Mouse (Mus musculus) heart, embryonic 10.5 days (tissue): ENCODE measurements around the gene Polr2c. TPM values are rescaled to one million over a fixed set of nuclear protein-coding genes. Genes with fewer than 3 reads are reported as not detected.
"Not testable (repeated sequence)": the region's sequence is repeated elsewhere in the genome, so short reads cannot be mapped to it uniquely, and the experiment has no call there.

Experiments
- DNase-seq: peaks from one replicate; pipeline ENCODE4 v3.0.0-alpha.2; 2017; ENCODE audit warnings: low spot score
- H3K27ac ChIP-seq: fragments of 300-500 bp; sonication (generic); 2 replicates; pipeline ENCODE4 v1.5.1; 2016; ENCODE audit warnings: mild to moderate bottlenecking
- H3K27me3 ChIP-seq: fragments of 300-500 bp; sonication (generic); 2 replicates; pipeline ENCODE4 v1.6.1; 2016; ENCODE audit warnings: mild to moderate bottlenecking; ENCODE audit not compliant: poor library complexity, insufficient read depth, severe bottlenecking
- H3K36me3 ChIP-seq: fragments of 300-500 bp; sonication (generic); 2 replicates; pipeline ENCODE4 v1.6.1; 2016; ENCODE audit warnings: mild to moderate bottlenecking, moderate library complexity
- H3K4me1 ChIP-seq: fragments of 300-500 bp; sonication (generic); 2 replicates; pipeline ENCODE4 v1.6.1; 2016; ENCODE audit warnings: mild to moderate bottlenecking
- H3K4me3 ChIP-seq: fragments of 300-500 bp; sonication (generic); 2 replicates; pipeline ENCODE4 v1.5.1; 2016; ENCODE audit warnings: mild to moderate bottlenecking, moderate library complexity
- H3K9me3 ChIP-seq: fragments of 300-500 bp; sonication (generic); 2 replicates; pipeline ENCODE4 v1.6.1; 2016; ENCODE audit warnings: mild to moderate bottlenecking, moderate library complexity
- WGBS: fragments of 180-500 bp; shearing (Covaris S2); methylation state at CpG from one replicate; pipeline ENCODE4 v1.1.7; 2016; 5-methylcytosine and 5-hydroxymethylcytosine counted together
- polyA plus RNA-seq: library from polyadenylated mRNA; unstranded; fragments of >200 nt; fragmentation: Nextera tagmentation; extraction: Ambion mirVana; gene quantifications from 2 replicates; pipeline ENCODE4 v1.2.1, GENCODE M21; 2016

Gene Polr2c
- polyA plus RNA-seq, 1 experiment from 2014 or later, result 190 TPM

DNA sequence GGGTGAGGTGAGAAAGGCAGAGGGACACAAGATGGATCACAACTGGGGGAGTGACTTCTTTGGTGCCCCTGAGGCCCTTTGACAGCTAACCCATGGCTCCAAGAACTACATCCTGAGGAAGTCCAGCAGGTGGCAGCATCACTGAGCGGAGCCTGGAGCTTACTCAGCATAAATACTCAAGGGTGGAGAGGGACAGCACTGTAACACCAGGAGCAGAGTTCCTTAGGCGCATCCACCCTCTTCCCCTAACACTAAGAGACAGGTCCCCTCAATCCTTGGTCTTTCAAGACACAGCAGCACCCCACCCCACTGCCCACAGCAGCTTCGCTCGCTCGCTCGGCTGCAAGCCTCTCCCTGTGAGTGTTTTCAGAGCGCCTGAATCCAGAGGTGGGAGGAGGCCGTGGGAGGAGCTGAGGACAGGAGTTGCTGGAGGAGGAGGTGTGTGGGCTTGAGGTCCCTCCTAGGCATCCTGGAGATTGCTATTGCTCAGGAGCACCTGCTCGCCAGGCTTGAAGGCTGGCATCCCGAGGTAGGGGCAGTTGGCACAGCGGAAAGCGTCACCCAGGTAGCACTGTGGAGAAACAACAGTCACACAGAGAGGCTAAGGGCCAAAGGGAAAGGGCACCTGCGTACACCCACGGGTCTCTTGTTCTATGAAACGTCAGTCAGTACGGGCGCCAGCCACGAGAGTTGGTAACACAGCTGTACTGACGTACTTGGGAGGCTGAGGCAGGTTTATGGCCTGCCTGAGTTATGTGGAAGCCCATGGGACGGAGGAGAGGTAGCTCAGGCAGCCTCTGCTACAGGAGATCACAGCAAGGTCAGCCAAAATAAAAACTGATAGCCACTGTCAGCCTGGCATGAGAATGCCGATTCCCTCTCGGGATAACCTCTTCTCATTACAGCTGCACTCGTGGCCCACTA lies 34.4 kb upstream of the Polr2c start:
- peak; percentile 87 for DNase-seq
- Histone ChIP-seq H3K27ac (no peak overlapping the region), H3K27me3 (no peaks in the 10 kb centered on the region), H3K9me3 (no peaks in the 10 kb centered on the region), H3K4me3 (no peak overlapping the region), H3K36me3 (peaks cover 68% of the 10 kb centered on the region), H3K4me1 (peaks cover 11% of the 10 kb centered on the region; the same call in 1 of the 2 replicates)
- WGBS, result 79% methylated on average over 23 of the region's 23 CpGs

DNA sequence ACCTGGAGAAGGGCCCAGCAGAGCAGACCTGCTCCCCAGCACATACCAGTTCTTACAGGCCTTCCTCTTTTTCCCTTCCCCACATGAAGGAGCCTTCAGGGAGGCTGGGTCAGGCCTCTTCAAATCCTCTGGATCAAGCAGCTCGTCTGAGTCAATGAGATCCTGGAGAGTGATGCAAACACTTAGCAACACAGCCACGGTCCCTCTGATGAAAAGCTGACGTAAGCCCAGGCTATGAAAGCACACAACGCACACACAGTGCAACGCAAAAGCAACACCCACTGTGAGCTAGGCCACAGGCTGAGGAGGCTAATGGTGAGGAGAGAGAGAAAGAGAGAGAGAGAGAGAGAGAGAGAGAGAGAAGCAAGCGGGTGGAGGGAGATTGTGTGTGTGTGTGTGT lies 32.1 kb upstream of the Polr2c start:
- Histone ChIP-seq H3K4me1 (0 out of 2 replicates have a peak, but pooled peaks cover 6% of the 10 kb centered on the region), H3K4me3 (no peak overlapping the region), H3K36me3 (peaks cover 86% of the 10 kb centered on the region), H3K27ac (no peak overlapping the region), H3K9me3 (no peaks in the 10 kb centered on the region), H3K27me3 (no peaks in the 10 kb centered on the region)
- 83% methylated on average over 6 of the region's 6 CpGs for WGBS
- no peak for DNase-seq

DNA sequence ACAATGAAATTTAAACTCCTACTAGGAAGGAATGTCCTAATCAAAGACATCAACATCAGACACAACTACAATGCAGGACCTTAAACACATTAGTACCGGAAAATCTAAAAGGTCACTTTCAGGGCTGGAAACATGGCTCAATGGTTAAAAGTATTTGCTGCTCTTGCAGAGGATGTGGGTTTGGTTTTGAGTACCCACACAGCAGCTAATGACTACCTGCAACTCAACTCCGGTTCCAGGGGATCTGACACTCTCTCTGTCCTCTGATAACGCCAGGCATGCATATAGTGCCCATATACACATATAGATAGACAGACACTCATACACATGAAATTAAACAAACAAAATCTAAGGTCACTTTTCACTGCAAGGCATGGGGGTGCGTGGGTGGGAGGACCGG lies 31.0 kb upstream of the Polr2c start:
- no peak for DNase-seq
- H3K4me1 ChIP-seq, result 0 out of 2 replicates have a peak, but pooled peaks cover 6% of the 10 kb centered on the region
- no peaks in the 10 kb centered on the region for H3K9me3 ChIP-seq
- no peak overlapping the region for H3K4me3 ChIP-seq
- 91% methylated on average over 5 of the region's 5 CpGs for WGBS
- H3K36me3 ChIP-seq, result peaks cover 90% of the 10 kb centered on the region
- no peaks in the 10 kb centered on the region for H3K27me3 ChIP-seq
- H3K27ac ChIP-seq, result no peak overlapping the region

DNA sequence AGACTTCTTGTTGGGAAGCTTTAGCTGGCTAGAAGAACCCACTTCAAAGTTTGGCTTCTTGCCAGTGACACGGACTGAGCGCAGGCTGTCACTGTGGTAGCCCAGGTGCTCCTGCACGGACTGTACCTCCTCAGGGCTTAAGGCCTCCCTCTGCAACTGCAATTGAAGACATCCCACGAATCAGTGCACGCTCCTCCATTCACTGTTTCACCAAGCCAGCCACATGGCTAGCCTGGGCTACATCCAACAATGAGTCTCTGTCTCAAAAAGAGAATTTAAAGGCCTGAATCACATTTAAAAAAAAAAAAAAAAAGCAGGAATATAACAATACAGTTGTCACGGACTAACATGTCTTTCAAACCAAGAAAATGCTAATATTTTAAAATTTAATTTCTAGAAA lies 29.0 kb upstream of the Polr2c start:
- Histone ChIP-seq H3K27ac (no peak overlapping the region), H3K9me3 (no peaks in the 10 kb centered on the region), H3K4me1 (0 out of 2 replicates have a peak, but pooled peaks cover 4% of the 10 kb centered on the region), H3K4me3 (no peak overlapping the region), H3K36me3 (peaks cover 84% of the 10 kb centered on the region), H3K27me3 (no peaks in the 10 kb centered on the region)
- 88% methylated on average over 6 of the region's 6 CpGs for WGBS
- DNase-seq, result no peak

DNA sequence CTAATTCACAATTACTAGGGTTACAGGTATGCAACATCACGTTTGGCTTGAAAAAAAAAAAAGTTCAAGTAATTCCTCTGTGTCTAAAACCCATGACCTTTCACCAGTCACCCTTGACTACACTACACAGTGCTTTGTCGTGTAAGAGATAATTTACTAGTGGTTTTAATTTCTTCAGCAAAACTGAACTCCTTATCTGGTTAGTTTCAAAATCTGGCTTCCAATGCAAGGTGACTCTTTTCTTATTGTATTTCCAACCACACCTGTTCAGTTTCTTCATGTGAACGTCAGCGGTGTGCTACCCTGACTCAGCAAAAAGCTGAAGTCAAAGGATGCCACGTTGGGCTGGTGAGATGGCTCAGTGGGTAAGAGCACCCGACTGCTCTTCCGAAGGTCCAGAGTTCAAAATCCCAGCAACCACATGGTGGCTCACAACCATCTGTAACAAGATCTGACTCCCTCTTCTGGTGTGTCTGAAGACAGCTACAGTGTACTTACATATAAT lies 23.3 kb upstream of the Polr2c start:
- peaks cover 35% of the 10 kb centered on the region for H3K36me3 ChIP-seq
- not testable (repeated sequence) for H3K27ac ChIP-seq, H3K4me3 ChIP-seq, H3K27me3 ChIP-seq, H3K9me3 ChIP-seq, DNase-seq
- WGBS, result 87% methylated on average over 7 of the region's 7 CpGs
- peaks cover 12% of the 10 kb centered on the region for H3K4me1 ChIP-seq

DNA sequence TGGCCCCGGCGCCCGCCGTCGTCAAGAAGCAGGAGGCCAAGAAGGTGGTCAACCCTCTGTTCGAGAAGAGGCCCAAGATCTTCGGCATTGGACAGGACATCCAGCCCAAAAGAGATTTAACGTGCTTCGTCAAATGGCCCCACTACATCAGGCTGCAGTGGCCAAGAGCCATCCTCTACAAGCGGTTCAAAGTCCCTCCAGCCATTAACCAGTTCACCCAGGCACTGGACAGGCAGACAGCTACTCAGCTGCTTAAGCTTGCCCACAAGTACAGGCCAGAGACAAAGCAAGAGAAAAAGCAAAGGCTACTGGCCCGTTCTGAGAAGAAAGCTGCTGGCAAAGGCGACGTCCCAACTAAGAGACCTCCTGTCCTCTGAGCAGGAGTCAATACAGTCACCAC lies 21.5 kb upstream of the Polr2c start:
- H3K27me3 ChIP-seq, result not testable (repeated sequence)
- H3K36me3 ChIP-seq, result peaks cover 19% of the 10 kb centered on the region
- 93% methylated on average over 13 of the region's 13 CpGs for WGBS

DNA sequence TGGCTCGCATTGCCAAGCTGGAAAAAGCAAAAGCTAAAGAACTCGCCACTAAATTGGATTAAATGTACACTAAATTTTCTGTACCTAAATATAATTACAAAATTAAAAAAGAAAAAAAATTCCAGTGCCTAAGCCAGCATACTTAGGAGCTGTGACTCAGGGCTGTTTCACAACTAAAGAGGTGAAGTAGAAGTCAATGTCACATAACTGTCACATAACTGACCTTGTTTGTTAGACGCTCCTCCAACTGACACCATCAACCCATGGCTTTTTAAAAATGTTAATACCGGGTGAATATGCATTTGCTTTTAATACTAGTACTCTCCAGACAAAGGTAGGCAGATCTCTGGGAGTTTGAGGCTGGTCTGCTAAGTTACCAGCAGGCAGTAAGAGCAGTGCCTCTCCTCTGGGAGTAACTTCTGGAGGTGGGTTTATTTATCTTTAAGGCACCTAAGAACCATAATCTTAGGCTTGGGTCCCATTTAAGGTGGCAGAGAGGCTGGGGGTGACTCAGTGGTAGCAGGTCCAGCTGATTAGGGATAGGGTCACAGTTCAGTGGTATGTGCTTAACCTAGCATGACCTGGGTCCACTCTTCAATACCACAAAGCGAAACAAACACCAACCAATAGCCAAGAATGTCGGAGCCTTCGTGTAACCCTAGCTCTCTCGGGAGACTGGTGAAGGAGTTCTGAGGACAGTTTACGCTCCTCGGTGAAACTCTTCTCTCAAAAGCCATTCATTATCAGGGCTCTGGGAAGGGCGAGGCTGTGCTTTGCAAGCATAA lies 20.6 kb upstream of the Polr2c start:
- peaks cover 12% of the 10 kb centered on the region for H3K4me1 ChIP-seq
- peak overlapping the region; percentile 79 for H3K4me3 ChIP-seq
- H3K27ac ChIP-seq, result 0 out of 2 replicates have a peak overlapping the region, but pooled peaks have one; percentile 47
- no peaks in the 10 kb centered on the region for H3K27me3 ChIP-seq
- peaks cover 10% of the 10 kb centered on the region for H3K36me3 ChIP-seq
- no peaks in the 10 kb centered on the region for H3K9me3 ChIP-seq
- no peak for DNase-seq
- 68% methylated on average over 11 of the region's 11 CpGs for WGBS

More for the DNA sequence above, 21.5 kb upstream of the Polr2c start:
- not testable (repeated sequence) for DNase-seq, H3K9me3 ChIP-seq, H3K4me3 ChIP-seq, H3K27ac ChIP-seq
- H3K4me1 ChIP-seq, result peaks cover 12% of the 10 kb centered on the region

DNA sequence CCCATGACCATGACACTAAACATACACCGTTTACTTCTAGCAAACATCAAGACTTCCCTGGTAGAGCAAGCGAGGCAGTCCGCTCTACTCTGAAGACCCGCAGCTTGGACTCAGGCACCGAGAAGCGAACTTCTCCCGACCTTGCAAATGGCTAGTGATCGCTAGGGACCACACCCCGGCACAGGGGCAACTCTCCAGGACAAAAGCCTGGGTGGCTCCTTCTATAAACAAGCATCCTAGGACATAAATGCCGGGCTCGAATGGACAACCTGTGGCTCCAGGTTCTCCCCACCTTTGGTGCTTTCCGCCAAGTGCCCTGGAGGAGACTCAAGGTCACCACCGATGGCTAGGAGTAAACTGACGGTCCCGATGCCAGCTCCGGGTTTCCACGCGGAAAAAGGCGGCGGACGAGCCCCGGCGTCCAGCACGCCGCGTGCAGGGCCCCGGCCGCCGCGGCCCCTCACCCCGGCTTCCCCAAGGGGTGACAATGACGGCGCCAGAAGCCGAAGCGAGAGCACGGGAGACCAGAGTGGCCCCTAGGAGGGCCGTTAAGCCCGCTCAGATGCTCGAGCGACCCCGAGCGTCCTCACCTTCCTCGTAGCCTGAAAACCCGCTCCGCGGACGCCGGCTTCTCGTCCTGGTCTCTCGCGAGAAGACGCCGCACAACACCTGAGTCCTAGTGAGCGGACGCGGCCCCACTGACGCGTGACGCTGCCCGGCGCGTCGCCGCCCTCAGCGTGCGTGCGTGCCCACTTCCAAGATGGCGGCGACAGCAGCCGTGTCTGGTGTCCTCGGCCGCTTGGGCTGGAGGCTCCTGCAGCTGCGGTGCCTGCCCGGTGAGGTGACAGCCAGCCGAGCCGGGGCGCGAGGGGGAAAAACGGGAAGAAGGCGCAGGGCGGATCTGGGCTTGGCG lies 19.3 kb upstream of the Polr2c start, which contains the start of the genes Coq9 and Ciapin1:
Gene Coq9, plus strand, starts transcription at position 660 of the 913 bp plus-strand sequence.
Gene Ciapin1, minus strand, starts transcription at position 697 of the 913 bp plus-strand sequence.
- Histone ChIP-seq H3K27ac (peak within 1 kb of the TSS; percentile 96), H3K4me3 (peak within 1 kb of the TSS; percentile 79)
- under 1% methylated on average over 82 of the region's 82 CpGs for WGBS

DNA sequence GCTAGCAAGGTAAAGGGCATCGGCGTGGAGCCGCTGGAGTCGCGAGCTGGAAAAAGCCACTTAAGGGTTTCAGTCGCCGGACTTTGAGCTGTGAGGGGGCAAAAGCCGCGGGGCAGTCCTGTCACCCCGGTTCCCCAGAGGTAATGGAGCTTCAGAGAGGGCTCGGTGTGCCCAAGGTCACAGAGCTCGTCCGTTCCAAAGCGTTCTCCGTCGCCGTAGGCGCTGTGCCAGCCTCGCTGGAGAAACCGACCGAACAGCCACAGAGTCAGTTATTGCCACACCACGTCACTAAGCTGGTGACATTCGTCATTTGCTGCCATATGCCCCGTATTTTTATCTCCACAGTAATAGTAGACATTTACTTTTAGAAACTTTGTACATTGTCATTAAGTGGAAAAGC lies 18.6 kb upstream of the Polr2c start:
- peak; percentile 83 for DNase-seq
- no peaks in the 10 kb centered on the region for H3K27me3 ChIP-seq
- H3K4me1 ChIP-seq, result peaks cover 8% of the 10 kb centered on the region
- peaks cover 12% of the 10 kb centered on the region for H3K36me3 ChIP-seq
- under 1% methylated on average over 24 of the region's 24 CpGs for WGBS
- peak overlapping the region; percentile 79 for H3K4me3 ChIP-seq
- no peaks in the 10 kb centered on the region for H3K9me3 ChIP-seq
- H3K27ac ChIP-seq, result peak overlapping the region; percentile 96

More for the DNA sequence above, 19.3 kb upstream of the Polr2c start, which contains the start of the genes Coq9 and Ciapin1:
- Histone ChIP-seq H3K4me1 (peaks cover 8% of the 10 kb centered on the region), H3K27me3 (no peaks in the 10 kb centered on the region), H3K36me3 (peaks cover 7% of the 10 kb centered on the region), H3K9me3 (no peaks in the 10 kb centered on the region)
- DNase-seq, result peak; percentile 97

DNA sequence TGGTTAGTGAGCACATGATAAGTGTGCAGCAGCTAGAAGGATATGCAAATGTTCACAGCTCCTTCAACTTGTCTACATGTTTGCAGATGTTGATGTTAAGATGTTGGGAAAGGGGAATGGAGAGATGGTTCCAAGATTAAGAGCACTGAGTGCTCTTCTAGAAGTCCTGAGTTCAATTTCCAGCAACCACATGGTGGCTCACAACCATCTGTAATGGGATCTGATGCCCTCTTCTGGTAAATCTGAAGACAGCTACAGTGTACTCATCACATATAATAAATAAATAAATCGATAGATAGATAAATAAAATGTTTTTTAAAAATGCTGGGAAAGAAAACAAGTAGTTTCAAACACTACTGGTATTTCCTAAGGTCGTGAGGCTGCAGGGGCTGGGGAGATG lies 16.1 kb upstream of the Polr2c start:
- Histone ChIP-seq H3K4me1 (peaks cover 8% of the 10 kb centered on the region), H3K9me3 (no peaks in the 10 kb centered on the region), H3K36me3 (peaks cover 38% of the 10 kb centered on the region), H3K27ac (no peak overlapping the region), H3K4me3 (no peak overlapping the region), H3K27me3 (no peaks in the 10 kb centered on the region)
- DNase-seq, result no peak
- 44% methylated on average over 2 of the region's 2 CpGs for WGBS

DNA sequence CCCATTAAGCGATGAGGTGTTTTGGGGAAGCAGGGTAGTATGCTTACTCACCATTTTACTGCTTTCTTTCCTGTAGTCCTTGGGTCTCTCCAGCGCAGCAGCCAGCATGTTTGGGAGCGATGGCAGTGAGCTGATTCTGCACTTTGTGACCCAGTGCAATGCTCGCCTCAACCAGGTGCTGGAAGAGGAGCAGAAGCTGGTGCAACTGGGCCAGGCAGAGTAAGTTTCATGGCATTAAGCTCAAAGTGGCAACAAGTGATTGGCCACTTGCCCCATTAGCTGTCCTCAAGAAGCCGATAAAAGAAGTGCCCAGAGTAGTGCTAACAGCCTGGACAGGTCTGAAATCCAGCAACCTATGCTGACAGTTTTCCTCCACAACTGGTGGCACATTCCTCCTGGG lies 7.2 kb upstream of the Polr2c start:
- H3K27ac ChIP-seq, result no peak overlapping the region; the same call in 1 of the 2 replicates
- no peaks in the 10 kb centered on the region for H3K9me3 ChIP-seq
- H3K4me1 ChIP-seq, result no peaks in the 10 kb centered on the region
- H3K4me3 ChIP-seq, result no peak overlapping the region
- H3K27me3 ChIP-seq, result no peaks in the 10 kb centered on the region
- DNase-seq, result no peak
- 87% methylated on average over 5 of the region's 5 CpGs for WGBS
- peaks cover 97% of the 10 kb centered on the region for H3K36me3 ChIP-seq

DNA sequence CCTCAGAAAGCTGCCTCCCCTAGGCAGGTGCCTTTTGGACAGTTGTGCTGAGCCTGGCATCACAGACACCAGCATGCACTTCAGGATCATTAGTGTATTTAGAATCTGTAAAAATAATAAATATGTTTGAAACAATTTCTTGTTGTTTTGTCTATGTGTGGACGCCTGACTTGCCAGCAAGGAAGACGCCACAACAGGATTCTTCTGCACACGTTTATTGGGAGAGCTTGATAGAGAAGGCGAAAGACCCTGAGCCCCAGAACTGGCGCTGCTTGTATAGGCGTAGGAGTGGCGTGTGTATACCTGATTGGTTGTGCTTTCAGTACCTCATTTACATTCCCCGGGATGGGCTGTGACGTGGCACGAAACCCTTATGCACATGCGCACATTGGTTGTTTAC lies 2.5 kb upstream of the Polr2c start:
- peaks cover 64% of the 10 kb centered on the region for H3K36me3 ChIP-seq
- H3K4me3 ChIP-seq, H3K27ac ChIP-seq, DNase-seq, H3K9me3 ChIP-seq, H3K27me3 ChIP-seq: not testable (repeated sequence)
- H3K4me1 ChIP-seq, result peaks cover 11% of the 10 kb centered on the region
- 87% methylated on average over 11 of the region's 11 CpGs for WGBS
